Mouse (Mus musculus): Measurements from ENCODE around the gene Tm7sf2. TPM values are rescaled to one million over a fixed set of nuclear protein-coding genes. Genes with fewer than 3 reads are reported as not detected.

Tm7sf2 gene
- polyA plus RNA-seq, 1 experiment, result 18.5 TPM

DNA sequence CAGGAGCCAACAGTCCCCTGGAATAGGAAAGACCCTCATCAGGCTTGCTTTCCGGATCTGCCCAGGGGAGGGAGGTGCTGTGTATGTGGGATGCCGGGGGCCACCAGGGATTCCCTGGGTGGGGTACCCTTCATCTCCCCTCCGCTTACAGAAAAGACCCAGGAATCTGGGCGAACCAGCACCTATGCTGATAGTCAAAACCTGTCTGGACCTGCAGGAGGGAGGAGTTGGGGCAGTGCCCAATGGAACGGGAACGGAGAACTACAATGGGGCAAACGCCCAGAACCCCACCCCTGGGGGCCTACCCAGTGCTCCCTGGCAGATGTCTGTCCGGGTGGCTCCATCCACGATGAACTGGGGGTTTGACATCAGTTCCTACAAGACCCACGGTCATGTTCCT is 54.5 kb downstream of the Tm7sf2 start:
- Histone ChIP-seq H3K4me3 (ENCODE audit: insufficient read depth, low read length) (no peak overlapping the region), H3K4me1 (ENCODE audit: control insufficient read depth, insufficient read depth, low read length) (no peaks in the 10 kb centered on the region), H3K27ac (ENCODE audit: insufficient read depth, low read length) (no peak overlapping the region)
- TF ChIP-seq CTCF (IDR thresholded peaks at IDR 0.05; ENCODE audit: borderline replicate concordance, insufficient read depth, low read length) (no peak), POLR2A (IDR thresholded peaks at IDR 0.05; ENCODE audit: low read depth, low read length) (no peak)

Other genes with a start within 250 kb of the Tm7sf2 start
- gene Frmd8, start 193.1 kb downstream of the Tm7sf2 start, polyA plus RNA-seq (2011; ENCODE audit: insufficient read length, low read depth, missing spikeins), result 24.9 and 35.7 TPM in 2 replicates
- 1.3 and 3.5 TPM in 2 replicates for gene Slc25a45, start 190.6 kb downstream of the Tm7sf2 start, polyA plus RNA-seq (2011; ENCODE audit: insufficient read length, low read depth, missing spikeins)
- 0.60 and 1.5 TPM in 2 replicates for gene Tigd3, start 174.2 kb downstream of the Tm7sf2 start, polyA plus RNA-seq (2011; ENCODE audit: insufficient read length, low read depth, missing spikeins)
- 94.7 and 135 TPM in 2 replicates for gene Dpf2, start 155.4 kb downstream of the Tm7sf2 start, polyA plus RNA-seq (2011; ENCODE audit: insufficient read length, low read depth, missing spikeins)
- 10.4 and 12.1 TPM in 2 replicates for gene Cdc42ep2, start 143.6 kb downstream of the Tm7sf2 start, polyA plus RNA-seq (2011; ENCODE audit: insufficient read length, low read depth, missing spikeins)
- gene Pola2, start 104.2 kb downstream of the Tm7sf2 start, polyA plus RNA-seq (2011; ENCODE audit: insufficient read length, low read depth, missing spikeins), result 19.7 and 29.7 TPM in 2 replicates
- not detected in 2 replicates for gene Slc22a20, start 82.2 kb downstream of the Tm7sf2 start, polyA plus RNA-seq (2011; ENCODE audit: insufficient read length, low read depth, missing spikeins)
- gene Capn1, start 52.5 kb downstream of the Tm7sf2 start, polyA plus RNA-seq (2011; ENCODE audit: insufficient read length, low read depth, missing spikeins), result 46.5 and 57.1 TPM in 2 replicates
- 36.8 and 40.3 TPM in 2 replicates for gene Syvn1, start 21.8 kb downstream of the Tm7sf2 start, polyA plus RNA-seq (2011; ENCODE audit: insufficient read length, low read depth, missing spikeins)
- gene Mrpl49, start 10.6 kb downstream of the Tm7sf2 start, polyA plus RNA-seq (2011; ENCODE audit: insufficient read length, low read depth, missing spikeins), result 24.0 and 25.7 TPM in 2 replicates
- gene Fau, start 10.5 kb downstream of the Tm7sf2 start, polyA plus RNA-seq (2011; ENCODE audit: insufficient read length, low read depth, missing spikeins), result 1,065 and 1,194 TPM in 2 replicates
- 8.9 and 9.9 TPM in 2 replicates for gene Znhit2, start 7.2 kb downstream of the Tm7sf2 start, polyA plus RNA-seq (2011; ENCODE audit: insufficient read length, low read depth, missing spikeins)
- 23.2 and 23.5 TPM in 2 replicates for gene Vps51, start 8.9 kb upstream of the Tm7sf2 start, polyA plus RNA-seq (2011; ENCODE audit: insufficient read length, low read depth, missing spikeins)
- not detected in 2 replicates for gene Tmem262, start 11.7 kb upstream of the Tm7sf2 start, polyA plus RNA-seq (2011; ENCODE audit: insufficient read length, low read depth, missing spikeins)
- gene Gm28374, start 13.9 kb upstream of the Tm7sf2 start, polyA plus RNA-seq (2011; ENCODE audit: insufficient read length, low read depth, missing spikeins), result 1.6 TPM in 1 of 2 replicates, not detected in the other
- 43.0 and 59.0 TPM in 2 replicates for gene Zfpl1, start 16.6 kb upstream of the Tm7sf2 start, polyA plus RNA-seq (2011; ENCODE audit: insufficient read length, low read depth, missing spikeins)
- 9.4 and 12.9 TPM in 2 replicates for gene Cdca5, start 16.6 kb upstream of the Tm7sf2 start, polyA plus RNA-seq (2011; ENCODE audit: insufficient read length, low read depth, missing spikeins)
- gene AC131692.1, start 26.0 kb upstream of the Tm7sf2 start, polyA plus RNA-seq (2011; ENCODE audit: insufficient read length, low read depth, missing spikeins), result 0.58 and 0.68 TPM in 2 replicates
- 0.45 and 0.61 TPM in 2 replicates for gene Naaladl1, start 37.4 kb upstream of the Tm7sf2 start, polyA plus RNA-seq (2011; ENCODE audit: insufficient read length, low read depth, missing spikeins)
- 13.7 and 16.2 TPM in 2 replicates for gene Sac3d1, start 50.3 kb upstream of the Tm7sf2 start, polyA plus RNA-seq (2011; ENCODE audit: insufficient read length, low read depth, missing spikeins)
- 19.5 and 22.6 TPM in 2 replicates for gene Snx15, start 59.9 kb upstream of the Tm7sf2 start, polyA plus RNA-seq (2011; ENCODE audit: insufficient read length, low read depth, missing spikeins)
- not detected in 2 replicates for gene Batf2, start 72.6 kb upstream of the Tm7sf2 start, polyA plus RNA-seq (2011; ENCODE audit: insufficient read length, low read depth, missing spikeins)
- gene Arl2, start 73.2 kb upstream of the Tm7sf2 start, polyA plus RNA-seq (2011; ENCODE audit: insufficient read length, low read depth, missing spikeins), result 56.2 and 57.6 TPM in 2 replicates
- gene Majin, start 116.0 kb upstream of the Tm7sf2 start, polyA plus RNA-seq (2011; ENCODE audit: insufficient read length, low read depth, missing spikeins), result not detected in 2 replicates
- not detected in 2 replicates for gene Gpha2, start 158.0 kb upstream of the Tm7sf2 start, polyA plus RNA-seq (2011; ENCODE audit: insufficient read length, low read depth, missing spikeins)
- gene Ppp2r5b, start 167.5 kb upstream of the Tm7sf2 start, polyA plus RNA-seq (2011; ENCODE audit: insufficient read length, low read depth, missing spikeins), result 26.0 and 33.0 TPM in 2 replicates
- gene Atg2a, start 173.3 kb upstream of the Tm7sf2 start, polyA plus RNA-seq (2011; ENCODE audit: insufficient read length, low read depth, missing spikeins), result 13.0 and 14.3 TPM in 2 replicates
- gene Ehd1, start 208.4 kb upstream of the Tm7sf2 start, polyA plus RNA-seq (2011; ENCODE audit: insufficient read length, low read depth, missing spikeins), result 72.9 and 96.4 TPM in 2 replicates
- gene Cdc42bpg, start 238.1 kb upstream of the Tm7sf2 start, polyA plus RNA-seq (2011; ENCODE audit: insufficient read length, low read depth, missing spikeins), result 17.0 and 18.6 TPM in 2 replicates

Data from embryonic fibroblast, embryonic 13.5 days (primary cell).